Mouse (Mus musculus) bone marrow, adult 2 months (tissue): ENCODE data around the gene Cdc42ep5.

Experiments used
- CTCF ChIP-seq: fragments of 200-500 bp; IDR thresholded peaks from 2 replicates; pipeline ENCODE4 v1.5.1; 2011; ENCODE audit warnings: low read length, control low read depth; ENCODE audit not compliant: control insufficient read depth, insufficient read depth
- POLR2A ChIP-seq: fragments of 200-500 bp; IDR thresholded peaks from 2 replicates; pipeline ENCODE4 v1.6.1; 2011; ENCODE audit warnings: low read depth, mild to moderate bottlenecking, control low read depth, low read length, borderline replicate concordance; ENCODE audit not compliant: control insufficient read depth

DNA sequence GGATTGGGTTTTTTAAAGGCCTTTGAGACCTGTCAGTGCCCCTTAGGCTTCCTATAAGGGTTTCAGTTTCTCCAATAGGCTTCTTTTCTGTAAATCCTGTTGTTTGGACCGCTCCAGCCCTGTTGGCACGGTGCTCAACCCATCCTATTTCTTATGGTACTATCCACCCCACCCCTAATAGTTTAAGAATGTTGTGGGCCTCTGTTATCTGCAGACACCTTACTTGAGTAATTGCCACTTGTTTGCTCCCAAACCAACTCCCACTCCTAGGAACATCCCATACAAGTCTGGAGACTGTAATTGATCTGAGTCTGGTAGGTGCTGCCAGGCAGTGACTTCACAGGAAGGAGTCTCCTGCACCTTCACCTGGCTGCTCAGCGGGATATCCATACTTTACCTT lies 26.9 kb downstream of the Cdc42ep5 start:
- no peak for TF ChIP-seq POLR2A
- no peak for TF ChIP-seq CTCF
